Mouse (Mus musculus) ES-E14 (cell line): ENCODE results near the gene Tmem255a. TPM values are rescaled to one million over a fixed set of nuclear protein-coding genes. Genes with fewer than 3 reads are reported as not detected.
A peak's percentile ranks its signal among the peaks of the same experiment; 100 is the strongest.
"Not testable (repeated sequence)": the region's sequence is repeated elsewhere in the genome, so short reads cannot be mapped to it uniquely, and the experiment has no call there.

Experiments used
- DNase-seq: peaks from one replicate; pipeline ENCODE4 v3.0.0-alpha.2; 2013; ENCODE audit warnings: low read depth, low spot score
- H3K27ac ChIP-seq: 2 replicates; pipeline ENCODE4 v1.5.1; 2012; ENCODE audit warnings: low read depth, mild to moderate bottlenecking, low read length, moderate library complexity, mixed read lengths; ENCODE audit not compliant: poor library complexity, insufficient read depth, severe bottlenecking
- H3K36me3 ChIP-seq: 2 replicates; pipeline ENCODE4 v1.6.1; 2012; ENCODE audit warnings: mild to moderate bottlenecking, low read length, moderate library complexity, mixed read lengths; ENCODE audit not compliant: control insufficient read depth, poor library complexity, insufficient read depth, severe bottlenecking
- H3K4me1 ChIP-seq, 2 experiments: fragments of 150-350 bp in 1 of 2; sonication (generic) in 1 of 2; 2 replicates each; pipeline ENCODE4 v1.6.1; 2012; ENCODE audit warnings: low read length in 2 of 2, mild to moderate bottlenecking in 1 of 2, mixed read lengths in 1 of 2; ENCODE audit not compliant: control insufficient read depth in 2 of 2, insufficient read depth in 2 of 2, poor library complexity in 1 of 2
- H3K4me3 ChIP-seq, 2 experiments: fragments of 150-350 bp in 1 of 2; sonication (generic) in 1 of 2; 2 replicates each; pipeline ENCODE4 v1.5.1; 2012; ENCODE audit warnings: low read length in 2 of 2, low read depth in 1 of 2, mild to moderate bottlenecking in 1 of 2, mixed read lengths in 1 of 2; ENCODE audit not compliant: insufficient read depth in 1 of 2, poor library complexity in 1 of 2, severe bottlenecking in 1 of 2
- H3K9ac ChIP-seq: 2 replicates; pipeline ENCODE4 v1.6.1; 2012; ENCODE audit warnings: low read depth, mild to moderate bottlenecking, low read length, mixed read lengths; ENCODE audit not compliant: poor library complexity, insufficient read depth, severe bottlenecking
- H3K9me3 ChIP-seq: fragments of 150-350 bp; sonication (generic); 2 replicates; pipeline ENCODE4 v1.6.1; 2012; ENCODE audit warnings: low read depth, mild to moderate bottlenecking, low read length; ENCODE audit not compliant: control insufficient read depth, insufficient read depth
- CHD2 ChIP-seq: IDR thresholded peaks from 2 replicates; pipeline ENCODE4 v1.6.1; 2014; ENCODE audit warnings: mild to moderate bottlenecking, low read depth, low read length, inconsistent platforms
- HCFC1 ChIP-seq: IDR thresholded peaks from 2 replicates; pipeline ENCODE4 v1.6.1; 2012; ENCODE audit warnings: low read length, inconsistent platforms, borderline replicate concordance; ENCODE audit not compliant: insufficient read depth
- MAFK ChIP-seq: IDR thresholded peaks from 2 replicates; pipeline ENCODE4 v1.6.1; 2014; ENCODE audit warnings: mild to moderate bottlenecking, low read depth, low read length, inconsistent platforms; ENCODE audit not compliant: insufficient read depth
- ZC3H11A ChIP-seq: IDR thresholded peaks from 2 replicates; pipeline ENCODE4 v1.6.1; 2012; ENCODE audit warnings: low read depth, mild to moderate bottlenecking, inconsistent platforms, low read length, borderline replicate concordance
- ZNF384 ChIP-seq: IDR thresholded peaks from 2 replicates; pipeline ENCODE4 v1.6.1; 2012; ENCODE audit warnings: low read depth, low read length, inconsistent platforms
- in situ Hi-C, 2 experiments: fragments of 600-800 bp; cut with MboI; formaldehyde crosslinking; loops; one replicate each; pipeline ENCODE4 v1.15.1; 2025; ENCODE audit warnings: low sequenced_read_pairs in 2 of 2, inconsistent platforms in 1 of 2; ENCODE audit not compliant: unreplicated experiment in 2 of 2
- total RNA-seq: library from RNA; depleted of rRNA; stranded (reverse); fragments of 300-350 nt; gene quantifications from 2 replicates; pipeline ENCODE4 v1.2.3, GENCODE M21; 2012; rRNA removed

Gene Tmem255a
- total RNA-seq, 1 experiment, result 0.22 TPM

DNA sequence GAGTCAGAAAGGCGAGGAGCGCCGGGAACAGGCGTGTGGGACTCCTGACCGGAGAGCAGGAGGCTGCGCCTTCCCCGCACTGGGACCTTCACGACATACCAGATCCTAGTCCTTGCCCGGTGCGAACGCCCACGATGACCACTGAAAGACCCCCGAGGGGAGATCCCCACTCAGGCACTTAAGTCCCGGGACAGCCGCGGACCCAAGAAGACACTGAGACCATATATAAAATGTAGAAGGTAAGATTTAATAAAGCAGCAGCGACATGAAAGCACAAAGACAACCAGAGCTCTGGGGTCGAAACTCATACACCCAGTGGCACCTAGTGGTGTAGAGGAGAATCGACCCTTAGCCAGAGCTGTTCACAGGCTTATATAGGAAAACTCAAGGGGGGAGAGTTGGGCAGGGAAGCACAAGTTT lies 72.3 kb downstream of the Tmem255a start:
- in situ Hi-C loops, H3K36me3 ChIP-seq, H3K9me3 ChIP-seq, H3K4me1 ChIP-seq, H3K27ac ChIP-seq, H3K9ac ChIP-seq: not testable (repeated sequence)
- TF ChIP-seq ZC3H11A, result 0 out of 2 replicates have a peak, but pooled peaks have one; percentile 28
- peak; percentile 62 for DNase-seq
- 0 out of 4 replicates have a peak overlapping the region, but pooled peaks of 1 of the 2 experiments have one; percentile 22 for H3K4me3 ChIP-seq

DNA sequence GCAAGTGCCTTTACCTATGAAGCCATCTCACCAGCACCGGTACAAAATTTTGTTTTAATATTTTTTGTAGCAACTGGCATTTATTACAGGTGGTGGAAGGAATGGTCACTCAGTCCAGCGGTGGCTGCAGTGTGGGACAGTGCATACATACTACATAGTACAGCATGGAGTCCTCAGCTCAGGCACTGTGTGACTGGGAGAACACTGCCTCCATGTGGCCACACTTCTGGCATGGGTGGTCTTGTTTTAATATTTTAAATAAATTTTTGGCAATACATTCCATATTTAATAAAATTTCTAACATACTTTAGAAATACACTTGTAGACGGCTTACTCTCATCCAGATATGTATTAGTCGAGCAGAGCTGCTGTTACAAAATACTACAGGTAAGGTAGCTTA lies 85.6 kb downstream of the Tmem255a start:
- Histone ChIP-seq H3K36me3 (no peaks in the 10 kb centered on the region), H3K9me3 (no peaks in the 10 kb centered on the region), H3K9ac (no peak overlapping the region), H3K27ac (no peak overlapping the region), H3K4me3 (peak overlapping the region in 1 of 2 experiments; percentile 54; a peak in 2 of 4 replicates), H3K4me1 (no peaks in the 10 kb centered on the region)
- TF ChIP-seq HCFC1, result no peak
- no peak for TF ChIP-seq MAFK
- no peak for TF ChIP-seq CHD2
- TF ChIP-seq ZC3H11A, result no peak
- no peak for TF ChIP-seq ZNF384
- DNase-seq, result no peak
- in situ Hi-C loops, result no loop called here

DNA sequence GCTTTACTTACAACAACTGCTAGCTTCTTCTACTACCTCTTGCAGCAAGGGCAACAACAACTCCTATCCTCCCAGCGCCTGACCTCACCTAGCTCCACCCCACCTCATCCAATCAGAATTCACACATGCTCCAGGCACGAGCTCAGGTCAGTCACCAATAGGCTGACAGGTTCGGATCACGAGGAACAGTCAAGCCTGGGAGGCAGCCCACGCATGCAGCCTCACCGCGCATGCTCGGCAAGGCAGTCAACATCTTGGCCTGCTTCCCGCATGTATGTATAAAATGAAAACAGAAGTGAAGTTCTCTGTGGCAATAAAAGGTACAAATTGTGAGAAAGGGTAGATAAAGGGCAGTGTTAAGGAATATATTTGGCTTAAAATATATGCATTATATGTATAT lies 86.2 kb downstream of the Tmem255a start:
- no peak for DNase-seq
- H3K4me3 ChIP-seq, result peak overlapping the region in 1 of 2 experiments; percentile 54; a peak in 2 of 4 replicates
- H3K36me3 ChIP-seq, result no peaks in the 10 kb centered on the region
- TF ChIP-seq HCFC1, result no peak
- TF ChIP-seq CHD2, result no peak
- no peak for TF ChIP-seq ZC3H11A
- no peak for TF ChIP-seq ZNF384
- no peak for TF ChIP-seq MAFK
- no peaks in the 10 kb centered on the region for H3K4me1 ChIP-seq
- H3K27ac ChIP-seq, result no peak overlapping the region
- H3K9me3 ChIP-seq, result no peaks in the 10 kb centered on the region
- H3K9ac ChIP-seq, result no peak overlapping the region
- in situ Hi-C loops, result no loop called here

DNA sequence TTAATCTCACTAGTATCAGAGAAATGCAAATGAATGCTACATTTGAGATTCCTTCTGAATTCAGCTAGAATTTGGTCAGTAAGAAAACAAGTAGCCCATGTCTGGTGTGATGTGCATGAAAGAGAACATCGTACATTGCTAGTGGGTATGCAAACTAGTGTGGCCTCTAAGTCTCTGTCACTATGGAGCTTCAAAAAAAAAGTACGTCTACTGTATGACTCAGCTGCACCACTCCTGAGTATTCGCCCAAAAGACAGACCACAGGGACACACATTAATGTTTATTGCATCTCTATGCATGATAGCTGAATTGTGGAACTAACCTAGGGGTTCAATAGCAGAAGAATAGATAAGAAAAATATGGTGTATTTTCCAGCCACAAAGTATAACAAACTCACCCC lies 86.9 kb downstream of the Tmem255a start:
- no peaks in the 10 kb centered on the region for H3K4me1 ChIP-seq
- H3K9me3 ChIP-seq, result no peaks in the 10 kb centered on the region
- H3K9ac ChIP-seq, result no peak overlapping the region
- no peak overlapping the region for H3K27ac ChIP-seq
- H3K4me3 ChIP-seq, result no peak overlapping the region
- TF ChIP-seq CHD2 (no peak), MAFK (no peak)
- in situ Hi-C loops, result no loop called here
- no peak for DNase-seq
- no peaks in the 10 kb centered on the region for H3K36me3 ChIP-seq

DNA sequence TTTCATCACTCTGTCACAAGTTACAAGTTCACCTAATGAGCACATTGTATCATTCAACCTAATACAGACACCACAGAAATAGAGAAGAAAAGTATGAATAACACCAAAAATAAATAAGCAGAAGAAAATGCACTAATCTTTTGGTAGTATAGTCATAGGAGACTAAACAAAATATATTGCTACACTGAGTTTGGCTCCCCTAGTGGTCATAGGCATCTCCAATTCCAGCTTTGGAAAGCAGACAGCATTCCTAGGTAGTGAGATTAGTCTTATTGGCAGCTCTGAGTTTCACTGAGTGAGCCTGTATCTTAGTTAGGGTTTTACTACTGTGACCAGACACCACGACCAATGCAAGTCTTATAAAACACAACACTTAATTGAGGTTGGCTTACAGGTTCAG lies 93.1 kb downstream of the Tmem255a start:
- H3K36me3 ChIP-seq, result no peaks in the 10 kb centered on the region
- in situ Hi-C loops, result no loop called here
- no peak overlapping the region for H3K27ac ChIP-seq
- H3K9ac ChIP-seq, result no peak overlapping the region
- TF ChIP-seq ZNF384 (no peak), CHD2 (no peak), MAFK (no peak), HCFC1 (no peak), ZC3H11A (no peak)
- no peak overlapping the region for H3K4me3 ChIP-seq
- no peak for DNase-seq
- H3K4me1 ChIP-seq, result no peaks in the 10 kb centered on the region
- no peaks in the 10 kb centered on the region for H3K9me3 ChIP-seq

Other genes with a start within 250 kb of the Tmem255a start
- gene Btg1-ps1, start 233.6 kb downstream of the Tmem255a start, total RNA-seq, result not detected in 2 replicates
- gene Btg1-ps2, start 209.3 kb downstream of the Tmem255a start, total RNA-seq, result not detected in 2 replicates
- gene Rhox10, start 186.0 kb downstream of the Tmem255a start, total RNA-seq, result 1.0 and 4.2 TPM in 2 replicates
- gene Rhox11, start 167.3 kb downstream of the Tmem255a start, total RNA-seq, result not detected in 2 replicates
- gene Rhox12, start 141.5 kb downstream of the Tmem255a start, total RNA-seq, result 0.98 TPM in 1 of 2 replicates, not detected in the other
- gene Rhox13, start 131.2 kb downstream of the Tmem255a start, total RNA-seq, result 8.0 and 20.7 TPM in 2 replicates
- 7.9 and 10.4 TPM in 2 replicates for gene Zbtb33, start 62.6 kb downstream of the Tmem255a start, total RNA-seq
- not detected in 2 replicates for gene Atp1b4, start 63.7 kb upstream of the Tmem255a start, total RNA-seq
- 33.1 and 34.0 TPM in 2 replicates for gene Lamp2, start 204.0 kb upstream of the Tmem255a start, total RNA-seq